Mouse (Mus musculus) adrenal gland, postnatal 4 days (tissue): Measurements from ENCODE around the gene Gm47791. TPM values are rescaled to one million over a fixed set of nuclear protein-coding genes. Genes with fewer than 3 reads are reported as not detected.

Experiments
- DNase-seq, 2 experiments: peaks; one replicate each; pipeline ENCODE4 v3.0.0; 2021 to 2022; ENCODE audit warnings: low spot score in 2 of 2, mixed read lengths in 2 of 2
- long read RNA-seq, 2 experiments: library from polyadenylated mRNA; stranded (forward); transcript quantifications; one replicate each; pipeline ENCODE4 v2.0.0; 2021
- total RNA-seq, 2 experiments: library from RNA; stranded (reverse); gene quantifications; 2 replicates each; pipeline ENCODE4 v1.2.3; 2021

Gm47791 gene
- not detected for total RNA-seq
- long read RNA-seq, experiment 1 = 0 reads
- long read RNA-seq, experiment 2 = 0 reads

DNA sequence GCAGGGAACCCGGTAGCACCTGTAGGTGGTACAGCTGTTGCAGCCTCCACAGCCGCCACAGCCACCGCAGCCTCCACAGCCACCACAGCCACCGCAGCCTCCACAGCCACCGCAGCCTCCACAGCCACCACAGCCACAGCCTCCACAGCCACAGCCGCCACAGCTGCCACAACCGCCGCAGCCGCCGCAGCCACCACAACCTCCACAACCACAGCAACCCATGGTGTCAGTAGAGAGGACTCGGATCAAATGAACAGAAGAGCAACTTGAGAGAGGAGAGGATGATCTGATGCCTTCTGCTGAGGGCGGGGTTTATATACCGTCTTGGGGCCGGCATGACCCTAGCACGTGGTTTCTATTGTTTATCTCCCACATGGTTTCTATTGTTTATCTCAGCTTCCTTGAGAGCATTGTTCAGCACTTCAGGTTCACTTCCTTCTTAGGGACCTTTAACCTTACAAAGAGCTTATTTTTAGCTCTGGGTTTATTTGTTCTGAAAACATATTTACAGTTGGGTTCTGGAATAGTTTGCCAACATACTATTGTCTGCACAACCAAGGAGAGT lies at the start of gene Gm47791:
TSS of gene Gm47791 (minus strand) at position 222 of the 565 bp plus-strand sequence.
- no peak for DNase-seq

DNA sequence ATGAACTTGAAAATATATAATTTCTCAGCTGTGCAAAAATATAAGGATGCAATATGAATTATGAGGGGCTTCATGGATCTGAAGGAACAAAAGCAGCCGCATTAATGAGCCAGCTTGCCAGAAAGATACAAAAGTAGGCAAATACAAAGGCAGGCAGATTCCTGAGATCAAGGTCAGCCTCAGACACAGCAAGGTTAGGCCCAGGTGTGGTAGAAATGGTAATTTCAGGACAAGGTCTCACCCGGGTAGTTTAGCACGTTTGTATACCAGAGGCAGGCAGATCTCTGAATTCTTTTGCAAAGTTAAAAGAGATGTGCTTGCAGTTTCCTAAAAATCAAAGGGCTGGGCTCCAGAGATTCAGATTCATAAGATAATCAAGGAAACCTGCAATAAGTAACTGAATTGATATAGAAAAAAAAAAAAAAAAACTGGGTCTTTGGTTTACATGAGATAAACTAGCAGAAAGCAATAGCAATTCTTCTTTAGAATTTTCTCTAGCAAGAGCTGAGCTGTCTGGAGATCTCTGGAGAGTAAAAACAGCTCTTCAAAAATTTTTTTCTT lies 49.7 kb upstream of the Gm47791 start:
- DNase-seq = no peak

DNA sequence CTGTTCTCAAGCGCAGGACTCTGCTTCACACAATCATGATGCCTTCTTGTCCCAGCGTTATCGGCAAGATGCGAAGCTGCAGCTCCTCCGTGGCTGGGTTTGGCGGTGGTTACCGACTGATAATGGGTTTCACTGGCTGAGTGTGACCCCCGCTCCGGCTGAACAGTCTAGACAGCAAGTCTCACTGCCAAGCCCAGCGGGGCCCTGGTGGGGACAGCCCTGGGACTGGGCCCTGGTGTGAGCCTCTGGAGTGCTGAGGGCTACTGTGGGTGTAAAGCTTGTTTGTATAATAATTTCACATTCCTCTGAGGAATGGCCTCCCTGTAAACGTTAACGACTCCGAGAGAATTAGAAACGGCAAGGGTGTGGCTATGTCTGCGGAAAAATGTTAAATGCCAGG lies 49.1 kb upstream of the Gm47791 start:
- no peak for DNase-seq

DNA sequence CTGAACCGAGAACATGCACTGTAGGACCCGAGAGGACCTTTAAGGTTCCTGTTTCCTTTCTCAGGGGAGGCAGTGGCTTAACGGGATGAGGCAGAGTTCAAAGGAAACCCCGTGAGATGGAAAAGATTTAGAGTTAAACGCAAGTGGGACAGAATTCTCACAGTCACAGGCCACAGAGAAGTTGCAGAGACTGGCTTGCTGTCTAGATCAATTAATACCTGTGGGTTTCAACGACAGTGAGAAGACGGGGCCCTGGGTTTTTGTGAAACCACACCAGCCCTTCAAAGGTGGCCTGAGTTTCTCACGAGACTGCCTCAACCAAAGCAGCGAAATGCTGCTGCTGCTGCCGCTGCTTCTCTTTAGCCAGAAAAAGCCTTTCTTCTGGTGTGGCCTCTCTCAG lies 48.3 kb upstream of the Gm47791 start:
- DNase-seq = no peak

DNA sequence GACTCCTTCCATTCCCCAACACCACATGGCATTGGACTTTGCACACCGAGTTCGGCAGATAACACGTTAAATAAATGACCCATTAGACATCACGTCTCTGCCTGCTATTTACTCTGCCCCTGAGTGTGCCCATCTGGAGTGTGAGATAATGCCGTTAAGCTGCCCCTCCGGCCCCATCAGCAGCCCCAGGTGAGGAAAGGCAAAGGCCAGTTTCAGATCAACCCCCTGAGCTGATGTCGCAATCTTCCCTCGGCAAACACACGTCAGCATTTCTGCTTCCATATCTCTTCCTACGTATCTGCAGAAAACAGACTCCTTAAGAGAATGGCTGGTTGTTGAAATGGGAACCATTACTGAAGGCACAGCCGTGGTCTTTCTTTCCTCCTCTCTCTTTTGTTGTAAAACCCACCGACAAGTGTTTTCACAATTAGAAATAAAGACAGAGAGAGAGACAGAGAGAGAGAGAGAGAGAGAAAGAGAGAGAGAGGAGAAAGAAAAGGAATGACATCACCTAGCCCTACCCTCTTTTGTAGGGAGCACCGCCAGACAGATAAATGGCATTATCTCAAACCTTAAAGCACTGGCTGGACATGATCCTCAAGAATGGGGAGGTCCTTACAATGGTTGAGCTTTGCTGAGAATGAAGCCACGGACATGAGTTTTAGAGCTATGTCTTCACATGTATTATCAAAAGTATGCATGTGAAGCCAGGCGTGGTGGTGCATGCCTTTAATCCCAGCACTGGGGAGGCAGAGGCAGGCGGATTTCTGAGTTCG lies 45.1 kb upstream of the Gm47791 start:
- DNase-seq = no peak

DNA sequence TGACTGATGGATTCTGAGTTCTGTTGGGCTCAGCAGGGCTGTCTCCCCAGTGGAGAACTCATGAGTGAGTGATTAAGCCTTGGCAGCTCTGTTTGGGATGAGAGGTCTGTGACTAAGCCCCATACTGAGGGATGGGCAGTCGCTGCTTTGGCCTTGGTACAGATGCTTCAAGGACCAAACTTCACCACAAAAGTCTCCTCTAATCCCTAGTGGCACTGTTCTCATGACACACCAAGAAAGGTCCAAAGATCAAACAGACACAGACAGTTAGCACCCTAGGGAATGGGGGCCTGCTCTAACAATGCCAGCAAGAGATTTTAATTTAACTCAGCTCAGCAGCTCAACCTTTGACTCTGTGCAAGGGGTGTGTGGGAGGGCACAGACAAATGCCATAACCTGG lies 40.7 kb upstream of the Gm47791 start:
- no peak for DNase-seq

DNA sequence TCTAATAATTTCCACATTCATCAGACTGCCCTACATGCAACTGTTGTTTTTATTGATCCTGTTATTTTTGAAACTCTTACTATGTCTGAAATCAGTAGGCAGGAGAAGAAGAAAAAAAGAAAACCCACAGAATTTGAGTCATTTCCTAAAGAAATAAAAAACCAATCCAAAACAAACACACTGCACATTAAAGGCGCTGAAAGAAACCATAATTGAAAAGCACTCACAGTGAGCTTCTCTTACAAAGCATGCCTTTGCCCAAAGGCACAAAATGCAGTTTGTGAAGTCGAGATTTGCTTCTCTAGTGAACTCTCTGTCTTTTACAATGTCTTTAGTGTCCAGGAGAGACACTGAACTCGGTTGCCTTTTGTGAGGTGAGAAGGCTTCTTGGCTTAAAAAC lies 37.5 kb upstream of the Gm47791 start:
- no peak for DNase-seq

DNA sequence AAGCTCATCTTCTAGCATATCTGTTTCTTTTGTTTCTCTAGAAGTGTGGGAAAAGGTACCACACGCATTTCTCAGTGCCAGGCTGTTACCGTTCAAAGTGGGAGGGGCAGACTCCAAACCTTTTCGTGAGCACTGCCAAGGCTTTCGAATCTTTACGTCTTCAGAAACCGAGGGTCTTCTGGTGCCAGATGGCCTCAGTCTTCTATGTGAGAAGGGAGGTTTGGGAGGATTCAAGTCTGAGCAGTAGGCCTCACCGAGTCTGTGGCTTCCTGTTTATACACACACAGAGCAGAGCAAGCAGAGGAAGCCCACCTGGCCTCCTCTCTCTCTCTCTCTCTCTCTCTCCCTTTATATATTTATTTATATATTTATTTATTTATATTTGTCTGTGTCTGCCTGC lies 36.2 kb upstream of the Gm47791 start:
- DNase-seq = no peak

DNA sequence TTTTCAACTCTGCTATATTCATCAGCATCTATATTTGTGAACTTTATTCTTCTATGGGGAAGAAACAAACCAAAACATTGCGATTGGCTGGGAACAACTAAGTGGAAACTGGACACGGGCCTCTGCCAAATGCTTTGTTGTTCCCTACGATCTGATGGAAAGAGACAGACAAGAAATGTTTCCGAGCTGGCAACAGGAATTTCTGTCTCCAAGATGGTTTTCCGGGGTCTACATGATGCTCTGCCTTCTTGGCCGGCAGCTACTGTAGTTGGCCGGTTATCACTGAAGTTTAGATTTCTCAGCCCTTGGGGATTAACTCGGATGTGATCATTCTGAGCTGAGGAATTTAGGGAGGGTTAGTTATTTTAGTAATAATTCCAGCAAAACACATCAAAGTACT lies 35.3 kb upstream of the Gm47791 start:
- DNase-seq = no peak

DNA sequence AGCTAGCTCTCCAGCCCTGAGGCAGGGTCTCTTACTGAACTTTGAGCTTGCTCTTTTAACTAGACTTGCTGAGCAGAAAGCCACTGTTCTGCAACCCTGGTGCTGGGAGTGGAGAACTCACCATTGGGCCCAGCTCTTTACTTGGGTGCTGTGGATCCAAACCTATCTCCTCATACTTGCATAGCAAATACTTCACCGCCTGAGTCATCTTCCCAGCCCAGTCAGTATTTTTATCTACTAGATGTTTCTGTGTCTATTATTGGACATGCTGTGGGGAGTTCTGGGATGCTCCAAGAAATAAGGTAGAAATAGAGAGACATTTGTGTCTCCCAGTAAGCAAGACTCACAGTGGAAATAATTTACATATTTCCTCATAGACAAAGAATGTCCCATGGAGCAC lies 33.0 kb upstream of the Gm47791 start:
- DNase-seq = no peak

DNA sequence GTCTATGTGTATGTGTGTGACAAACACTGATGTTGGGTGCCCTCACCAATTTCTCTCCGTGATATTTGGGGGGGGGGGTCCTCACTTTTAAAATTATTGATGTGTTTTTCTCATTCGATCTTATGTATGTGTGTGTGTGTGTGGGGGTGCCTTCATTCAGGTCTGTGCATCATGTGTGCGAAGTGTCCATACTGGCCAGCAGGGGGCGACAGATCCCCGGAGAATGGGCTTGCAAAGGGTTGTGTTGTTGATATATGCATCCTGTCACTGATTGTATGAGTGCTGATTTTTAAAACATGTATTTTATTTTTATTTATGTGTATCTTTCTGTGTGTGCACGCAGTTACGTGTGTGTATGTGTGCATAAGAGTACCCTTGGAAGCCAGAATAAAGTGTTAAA lies 32.6 kb upstream of the Gm47791 start:
- no peak for DNase-seq

DNA sequence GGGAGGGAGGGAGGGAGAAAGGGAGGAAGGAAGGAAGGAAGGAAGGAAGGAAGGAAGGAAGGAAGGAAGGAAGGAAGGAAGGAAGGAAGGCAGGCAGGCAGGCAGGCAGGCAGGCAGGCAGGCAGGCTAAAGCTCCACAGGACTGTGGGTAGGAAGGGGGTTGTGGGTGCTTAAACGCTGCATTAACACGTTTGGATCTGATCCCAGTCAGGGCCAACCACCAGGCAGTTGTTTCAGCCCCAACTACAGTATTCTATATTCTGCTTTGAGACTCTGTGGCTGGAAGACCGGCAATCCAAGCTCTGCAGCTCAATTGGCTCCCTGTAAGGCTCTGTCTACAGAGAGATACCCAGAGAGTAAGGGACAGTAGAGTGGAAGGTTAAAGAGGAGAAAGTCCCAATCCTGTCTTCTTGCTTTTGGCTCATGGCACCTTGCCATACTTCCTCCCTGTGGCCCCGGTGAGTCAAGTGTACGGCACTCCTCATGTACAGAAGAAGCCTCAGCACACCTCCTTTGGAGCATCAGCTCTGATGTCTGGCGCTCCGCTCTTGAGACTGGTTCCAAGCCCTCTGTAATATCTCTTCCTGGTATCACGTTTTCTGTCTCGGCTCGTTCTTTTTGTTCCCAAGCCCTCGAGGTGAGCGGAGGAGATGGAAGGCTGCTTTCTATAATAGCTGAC lies 30.2 kb upstream of the Gm47791 start:
- DNase-seq = no peak

DNA sequence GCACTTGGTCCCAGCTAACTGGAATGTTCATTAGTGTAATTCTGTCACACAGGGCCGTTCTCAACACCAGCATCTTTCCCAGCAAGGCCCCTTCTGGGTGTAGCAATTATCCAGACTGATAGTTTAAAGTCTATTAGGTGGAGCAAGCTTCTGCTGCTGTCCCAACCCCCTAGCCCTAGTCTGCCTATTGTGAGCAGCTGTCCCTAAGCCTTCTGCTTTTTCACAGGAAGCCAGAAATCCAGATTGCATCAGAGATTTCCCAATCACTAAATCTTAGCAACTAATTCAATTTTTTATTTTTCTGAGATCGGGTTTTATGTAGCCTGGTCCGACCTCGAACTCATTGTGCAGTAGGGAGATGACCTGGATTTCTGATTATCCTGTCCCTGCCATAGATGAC lies 27.9 kb upstream of the Gm47791 start:
- no peak for DNase-seq

DNA sequence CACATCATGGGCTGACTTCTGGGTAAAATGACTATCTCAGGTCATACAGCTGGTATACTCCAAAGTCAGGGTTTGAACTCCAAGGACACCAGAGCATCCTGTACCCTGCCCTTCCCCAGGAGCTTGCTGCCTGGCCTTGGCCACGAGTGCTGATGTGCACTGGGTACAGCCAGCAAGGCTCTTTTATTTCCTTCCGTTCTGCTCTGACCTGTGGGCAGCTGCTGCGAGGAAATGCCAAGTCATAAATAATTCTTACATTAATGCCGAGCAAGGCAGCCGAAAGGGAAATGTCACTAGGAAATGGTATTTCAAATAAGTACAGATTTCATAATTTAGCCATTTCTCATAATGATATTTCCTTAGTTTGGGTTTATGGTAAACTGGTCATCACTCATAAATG lies 27.3 kb upstream of the Gm47791 start:
- peak in 1 of 2 experiments; percentile 16 for DNase-seq

DNA sequence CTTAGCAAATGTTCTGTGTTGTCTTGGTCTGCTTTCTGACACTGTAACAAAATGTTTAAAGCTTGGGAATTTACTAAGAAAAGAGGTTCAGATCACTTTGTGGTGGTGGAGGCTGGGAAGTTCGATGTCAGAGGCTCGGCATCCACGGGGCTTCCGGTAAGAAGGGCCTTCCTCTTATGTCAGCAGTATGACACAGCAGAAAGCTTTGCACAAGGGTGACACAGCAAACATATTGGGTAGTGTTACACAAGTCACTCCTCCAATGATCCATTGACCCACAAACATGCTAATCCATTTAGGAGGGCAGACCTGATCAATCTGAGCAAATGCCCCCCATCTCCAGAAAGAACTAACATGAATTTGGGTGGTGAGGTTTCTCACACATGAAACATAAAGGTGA lies 26.0 kb upstream of the Gm47791 start:
- no peak for DNase-seq

DNA sequence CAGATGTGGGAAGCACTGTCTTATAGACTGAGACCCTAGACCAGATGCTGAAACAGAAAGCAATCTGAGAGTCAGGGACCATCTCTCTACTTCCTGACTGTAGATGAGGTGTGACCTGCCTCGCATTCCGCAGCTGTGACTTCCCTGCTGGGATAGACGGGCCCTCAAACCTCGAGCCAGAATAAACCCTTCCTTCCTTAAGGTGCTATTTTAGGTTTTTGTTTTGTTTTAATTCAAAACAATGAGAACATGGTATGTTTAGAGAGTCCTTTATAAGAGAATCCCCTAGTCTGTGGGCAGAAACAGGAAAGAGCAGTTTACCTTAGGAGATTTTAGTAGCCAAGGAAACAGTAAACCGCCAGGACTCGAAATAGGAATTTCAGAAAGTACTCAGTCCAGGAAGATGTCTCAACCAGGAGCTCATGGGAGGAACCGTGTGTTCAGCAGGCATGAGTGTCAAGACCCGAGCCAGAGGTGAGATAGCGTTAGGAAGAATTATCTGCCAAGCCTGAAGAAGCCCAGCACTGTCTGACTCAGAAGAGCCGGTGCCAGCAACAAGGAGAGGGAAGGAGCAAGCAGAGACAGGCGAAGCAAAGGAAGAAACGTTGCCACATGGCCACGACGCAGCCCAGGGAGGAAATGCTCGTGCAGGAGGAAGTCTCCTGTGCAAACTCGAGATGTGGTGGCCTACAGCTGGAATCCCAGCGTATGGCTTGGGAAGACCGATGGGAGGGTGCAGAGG lies 24.8 kb upstream of the Gm47791 start:
- DNase-seq = no peak

DNA sequence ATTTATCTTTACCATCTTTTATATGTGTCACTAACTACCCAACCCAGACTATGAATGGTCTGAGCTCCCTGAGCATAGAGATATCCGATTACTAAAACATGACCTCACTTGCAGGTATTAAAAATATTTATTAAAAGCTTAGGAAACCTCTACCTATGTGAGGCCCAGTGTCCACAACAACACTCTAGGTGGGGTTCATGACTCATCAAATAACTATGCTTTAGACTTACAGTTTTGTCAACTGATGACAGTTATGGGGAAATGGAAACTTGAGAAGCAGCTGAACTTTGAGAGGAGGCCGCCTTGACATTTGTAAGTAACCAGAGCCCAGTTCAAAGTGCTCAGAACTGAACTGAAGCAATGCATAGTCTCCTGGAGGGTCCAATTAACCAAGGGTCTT lies 24.2 kb upstream of the Gm47791 start:
- DNase-seq = no peak

DNA sequence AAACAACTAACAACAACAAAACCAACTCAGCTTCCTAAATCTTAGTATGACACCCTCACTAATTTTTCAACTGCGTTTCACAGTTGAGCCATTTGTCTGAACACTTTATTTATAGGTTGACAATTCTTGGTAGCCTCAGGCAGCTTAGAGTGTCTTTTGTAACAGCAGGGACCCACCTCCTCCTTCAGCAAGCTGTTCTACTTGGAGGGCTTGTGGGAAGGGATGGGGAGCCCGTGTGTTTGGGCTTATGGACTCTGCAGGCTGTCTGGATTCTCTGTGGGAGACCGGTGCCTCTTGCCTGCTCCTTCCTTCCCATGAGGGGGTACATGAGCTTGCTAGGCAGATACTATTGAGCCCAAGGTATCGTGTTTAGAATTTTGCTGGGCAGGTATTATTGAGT lies 22.9 kb upstream of the Gm47791 start:
- DNase-seq = no peak

DNA sequence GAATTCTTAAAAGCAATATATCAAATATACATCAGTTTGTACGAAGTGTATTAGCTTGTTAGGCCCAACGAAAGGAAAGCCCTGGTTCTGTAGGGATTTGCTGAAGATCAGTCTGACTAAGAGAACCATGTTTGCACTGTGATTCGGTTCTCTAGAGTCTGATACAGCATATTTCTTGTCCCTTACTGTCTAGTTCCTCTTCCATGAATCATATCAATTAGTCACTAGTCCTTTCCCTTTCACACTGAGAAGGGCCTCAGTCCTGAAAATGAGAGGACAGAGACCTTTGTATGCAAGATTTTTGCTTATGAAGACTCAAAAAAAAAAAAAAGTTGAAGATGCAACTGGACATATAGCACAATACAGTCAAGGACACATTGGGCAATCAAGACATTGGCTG lies 22.1 kb upstream of the Gm47791 start:
- no peak for DNase-seq

DNA sequence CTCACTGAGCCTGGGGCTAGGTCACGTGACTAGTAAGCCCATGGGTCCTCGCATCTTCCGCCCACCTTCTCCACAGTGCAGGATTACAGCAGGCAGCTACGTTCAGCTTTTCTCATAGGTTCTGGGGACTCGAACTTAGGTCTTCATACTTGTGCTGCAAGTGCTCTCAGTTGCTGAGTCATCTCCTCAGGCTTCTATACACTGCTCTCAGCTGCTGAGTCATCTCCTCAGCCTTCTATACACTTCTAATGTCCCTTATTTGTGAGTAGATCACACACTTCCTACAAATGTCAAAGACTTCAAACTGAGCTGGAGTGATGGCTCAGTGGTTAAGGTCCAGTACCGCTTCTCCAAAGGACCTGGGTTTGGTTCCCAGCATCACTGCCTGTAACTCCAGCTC lies 21.2 kb upstream of the Gm47791 start:
- DNase-seq = no peak

DNA sequence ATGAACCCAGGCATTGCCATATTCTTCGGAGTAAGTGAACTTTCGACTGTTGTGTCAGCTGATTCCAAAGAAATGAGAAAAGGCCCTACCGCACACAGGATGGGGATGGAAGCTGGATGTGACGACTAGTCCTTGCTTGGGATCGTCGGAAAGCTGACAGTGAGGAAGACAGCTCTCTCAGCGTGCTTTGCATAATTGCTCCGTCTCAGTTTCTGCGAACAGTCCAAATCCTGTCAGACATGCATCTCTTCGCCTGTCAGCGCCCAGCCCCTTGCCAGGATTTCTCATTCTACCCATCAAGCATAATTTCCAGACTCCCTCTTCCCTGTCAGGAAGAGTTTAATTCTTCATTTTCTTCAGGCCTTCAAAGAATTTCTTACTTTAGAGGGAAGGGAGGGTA lies 20.1 kb upstream of the Gm47791 start:
- DNase-seq = no peak

DNA sequence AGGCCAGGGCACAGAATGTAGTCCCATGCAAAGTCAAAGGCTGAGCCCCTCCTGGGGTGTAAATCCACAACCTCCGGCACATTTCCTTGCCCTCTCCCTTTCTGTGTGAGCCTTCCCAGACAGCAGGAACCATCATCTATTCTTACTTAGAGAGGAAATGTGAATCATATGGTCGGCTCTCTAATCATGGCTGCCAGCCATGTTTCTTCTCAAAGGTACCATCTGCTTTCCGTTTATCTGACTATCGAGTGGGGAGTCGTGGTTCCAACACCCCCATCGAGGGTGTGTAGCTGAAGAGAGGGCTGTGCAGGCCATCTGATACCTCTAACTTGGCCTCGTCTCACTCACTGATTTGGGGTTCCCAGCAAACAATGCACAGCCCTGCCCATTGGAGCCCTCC lies 17.0 kb upstream of the Gm47791 start:
- no peak for DNase-seq
